Mouse (Mus musculus) B cell, adult 2 months (primary cell): ENCODE measurements around the gene Olfr781.
"Not testable (repeated sequence)": the region's sequence is repeated elsewhere in the genome, so short reads cannot be mapped to it uniquely, and the experiment has no call there.

ENCODE experiments used
- DNase-seq, 2 experiments: peaks; one replicate each; pipeline ENCODE4 v3.0.0; 2022

The Olfr781 gene

GRCm38 (mm10) chr10:129328554-129328953 is at the start of gene Olfr781:
TSS of gene Olfr781 (plus strand) at chr10:129328854.
- no peak for DNase-seq

GRCm38 (mm10) chr10:129312973-129313372 is 15.7 kb upstream of the Olfr781 start:
- not testable (repeated sequence) for DNase-seq

GRCm38 (mm10) chr10:129313521-129313920 is 15.1 kb upstream of the Olfr781 start:
- not testable (repeated sequence) for DNase-seq

- DNase-seq, result no peak
These were observed 10.8 kb upstream of the Olfr781 start, which contains the start of gene Olfr780 for GRCm38 (mm10) chr10:129317817-129318216. TSS of gene Olfr780 (plus strand) at chr10:129318117.

GRCm38 (mm10) chr10:129348550-129348949 is 19.9 kb downstream of the Olfr781 start, which contains the start of gene Olfr782:
TSS of gene Olfr782 (plus strand) at chr10:129348850.
- DNase-seq, result no peak

GRCm38 (mm10) chr10:129352475-129352874 is 23.8 kb downstream of the Olfr781 start:
- not testable (repeated sequence) for DNase-seq

- DNase-seq, result not testable (repeated sequence)
These were observed 27.8 kb downstream of the Olfr781 start for GRCm38 (mm10) chr10:129356496-129356895.

- no peak for DNase-seq
These were observed 28.7 kb downstream of the Olfr781 start for GRCm38 (mm10) chr10:129357307-129357706.

- DNase-seq, result not testable (repeated sequence)
These were observed 45.4 kb downstream of the Olfr781 start for GRCm38 (mm10) chr10:129374051-129374450.
